Mouse (Mus musculus): ENCODE data around the gene Foxp4. TPM values are rescaled to one million over a fixed set of nuclear protein-coding genes. Genes with fewer than 3 reads are reported as not detected.

Gene Foxp4
- total and polyA plus RNA-seq, 3 experiments: 3.3 to 41.7 (median 9.9) TPM

- H3K79me2 ChIP-seq (replicated peaks; ENCODE audit: control insufficient read depth, extremely low read depth, insufficient read depth, poor library complexity, severe bottlenecking): no peaks in the 10 kb centered on the region
- H3K4me2 ChIP-seq (ENCODE audit: insufficient read depth, low read depth, poor library complexity, severe bottlenecking): no peak overlapping the region
- H3K36me3 ChIP-seq (replicated peaks in 1 of 2; ENCODE audit: control insufficient read depth in 1 of 2, insufficient read depth in 1 of 2, low read length in 1 of 2): peaks cover 34 to 86% of the 10 kb centered on the region in 2 experiments
- H3K4me3 ChIP-seq (replicated peaks in 1 of 3; ENCODE audit: low read depth in 2 of 3, low read length in 2 of 3, poor library complexity in 1 of 3): no peak overlapping the region
- H3K9ac ChIP-seq (ENCODE audit: insufficient read depth, low read depth): no peak overlapping the region
- dilution Hi-C loops (cut with MboI; ENCODE audit: extremely low pct_ligation_motif_present, extremely low pct_unique_long_range_greater_than_20kb, low sequenced_read_pairs): no loop called here
- in situ Hi-C loops (cut with MboI; ENCODE audit: low pct_ligation_motif_present, low pct_unique_long_range_greater_than_20kb, low sequenced_read_pairs): loop anchor here (10.0 kb wide), 1 partner anchor 75 kb away; no protein-coding TSS in a partner anchor
- H3K27ac ChIP-seq (ENCODE audit: insufficient read depth, low read depth): no peak overlapping the region
- no peaks in the 10 kb centered on the region for H3K27me3 ChIP-seq (replicated peaks)
- no peaks in the 10 kb centered on the region for H3K9me3 ChIP-seq (replicated peaks; ENCODE audit: low read length)
- no peak for DNase-seq (ENCODE audit: extremely low read depth)
- TF ChIP-seq MYC (IDR thresholded peaks at IDR 0.05; ENCODE audit: low read depth, low read length) (no peak), ELF1 (IDR thresholded peaks at IDR 0.05; ENCODE audit: low read depth, low read length) (no peak), MEF2A (IDR thresholded peaks at IDR 0.05; ENCODE audit: borderline replicate concordance, low read depth, low read length) (no peak), CHD1 (IDR thresholded peaks at IDR 0.05; ENCODE audit: low read depth, low read length) (no peak), BHLHE40 (IDR thresholded peaks at IDR 0.05; ENCODE audit: low read depth, low read length) (no peak), ZNF384 (IDR thresholded peaks at IDR 0.05; ENCODE audit: low read depth, low read length) (no peak), HCFC1 (IDR thresholded peaks at IDR 0.05; ENCODE audit: low read depth, low read length) (no peak), NELFE (IDR thresholded peaks at IDR 0.05; ENCODE audit: low read depth, low read length) (no peak), IRF4 (IDR thresholded peaks at IDR 0.05; ENCODE audit: low read depth, low read length) (no peak), MAZ (IDR thresholded peaks at IDR 0.05; ENCODE audit: low read depth, low read length) (no peak), JUN (IDR thresholded peaks at IDR 0.05; ENCODE audit: insufficient read depth, low read depth, low read length) (no peak), MXI1 (IDR thresholded peaks at IDR 0.05; ENCODE audit: low read depth, low read length) (no peak), MAFK (IDR thresholded peaks at IDR 0.05; ENCODE audit: insufficient replicate concordance, low read length) (no peak), NRF1 (IDR thresholded peaks at IDR 0.05; ENCODE audit: low read depth, low read length) (no peak), CHD2 (IDR thresholded peaks at IDR 0.05; ENCODE audit: low read length) (no peak)
- H3K4me1 ChIP-seq (ENCODE audit: control insufficient read depth in 1 of 2, insufficient read depth in 2 of 2): peaks cover 0 to 23% of the 10 kb centered on the region in 2 experiments; a peak in 2 of 4 replicates
These were observed 54.6 kb downstream of the Foxp4 start for GRCm38 (mm10) chr17:47869874-47870273.

GRCm38 (mm10) chr17:47866037-47866436 is 58.4 kb downstream of the Foxp4 start:
- dilution Hi-C loops (cut with MboI; ENCODE audit: extremely low pct_ligation_motif_present, extremely low pct_unique_long_range_greater_than_20kb, low sequenced_read_pairs): no loop called here
- in situ Hi-C loops (cut with MboI; ENCODE audit: low pct_ligation_motif_present, low pct_unique_long_range_greater_than_20kb, low sequenced_read_pairs): loop anchor here (10.0 kb wide), 1 partner anchor 71 kb away; no protein-coding TSS in a partner anchor
- Histone ChIP-seq H3K36me3 (replicated peaks in 1 of 2; ENCODE audit: control insufficient read depth in 1 of 2, insufficient read depth in 1 of 2, low read length in 1 of 2) (peaks cover 23 to 52% of the 10 kb centered on the region in 2 experiments), H3K9ac (ENCODE audit: insufficient read depth, low read depth) (no peak overlapping the region), H3K79me2 (replicated peaks; ENCODE audit: control insufficient read depth, extremely low read depth, insufficient read depth, poor library complexity, severe bottlenecking) (no peaks in the 10 kb centered on the region), H3K4me3 (replicated peaks in 1 of 3; ENCODE audit: low read depth in 2 of 3, low read length in 2 of 3, poor library complexity in 1 of 3) (no peak overlapping the region), H3K4me2 (ENCODE audit: insufficient read depth, low read depth, poor library complexity, severe bottlenecking) (no peak overlapping the region), H3K27me3 (replicated peaks) (no peaks in the 10 kb centered on the region), H3K4me1 (ENCODE audit: control insufficient read depth in 1 of 2, insufficient read depth in 2 of 2) (peaks cover 0 to 7% of the 10 kb centered on the region in 2 experiments; a peak in 2 of 4 replicates), H3K9me3 (replicated peaks; ENCODE audit: low read length) (no peaks in the 10 kb centered on the region), H3K27ac (ENCODE audit: insufficient read depth, low read depth) (no peak overlapping the region)
- DNase-seq (ENCODE audit: extremely low read depth): no peak
- TF ChIP-seq KAT2A (IDR thresholded peaks at IDR 0.05; ENCODE audit: insufficient replicate concordance, low read length) (no peak), ZC3H11A (IDR thresholded peaks at IDR 0.05; ENCODE audit: low read depth, low read length) (no peak)
